Mouse (Mus musculus): ENCODE measurements around the gene Polr2c. TPM values are rescaled to one million over a fixed set of nuclear protein-coding genes. Genes with fewer than 3 reads are reported as not detected.
"Not testable (repeated sequence)": the region's sequence is repeated elsewhere in the genome, so short reads cannot be mapped to it uniquely, and the experiment has no call there.

Gene Polr2c
- polyA plus RNA-seq, 1 experiment from 2014 or later = 160 TPM

DNA sequence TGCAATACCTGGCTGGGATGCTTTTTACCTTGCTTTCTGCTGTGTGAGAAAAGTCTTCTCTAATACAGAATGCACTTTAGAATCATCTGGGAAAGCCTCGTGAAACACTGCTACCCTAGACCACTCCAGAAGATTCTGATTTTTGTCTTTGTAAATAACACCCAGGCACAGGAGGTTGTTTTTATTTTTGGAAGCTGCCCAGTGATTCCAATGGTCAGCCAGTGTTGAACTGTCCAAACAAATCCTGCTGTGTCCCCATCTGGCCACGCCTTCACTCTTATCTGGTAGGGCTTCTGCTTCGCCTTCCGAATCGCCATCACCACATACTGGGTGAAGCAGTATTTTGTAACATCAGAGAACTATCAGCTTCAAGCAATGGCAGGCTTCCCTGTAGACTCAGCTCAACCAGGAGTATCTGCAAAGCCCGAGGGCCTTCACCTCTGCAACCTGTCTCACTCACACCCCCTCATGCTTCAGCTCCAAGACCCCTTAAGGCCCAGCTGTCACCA lies 37.5 kb upstream of the Polr2c start:
- 76% methylated on average over 6 of the region's 6 CpGs for WGBS
- H3K36me3 ChIP-seq (ENCODE audit: control insufficient read depth, insufficient read depth, low read length) = peaks cover 36% of the 10 kb centered on the region

DNA sequence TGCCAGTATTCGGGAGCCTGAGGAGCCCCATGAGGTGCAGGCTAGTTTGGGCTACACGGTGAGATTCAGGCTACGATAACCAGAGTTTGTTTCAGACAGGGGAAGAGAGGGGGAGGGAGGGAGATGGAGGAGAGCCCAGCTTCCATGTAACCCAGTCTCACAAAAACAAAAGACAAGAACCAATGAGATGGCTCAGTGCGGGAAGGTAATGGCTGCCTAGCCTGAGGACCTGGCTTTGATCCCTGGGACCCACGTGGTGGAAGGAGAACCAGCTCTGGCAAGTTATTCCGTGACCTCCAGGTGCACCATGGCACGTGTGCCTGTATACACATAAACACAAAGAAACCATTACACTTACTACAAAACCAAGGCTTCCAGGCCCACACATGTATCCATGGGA lies 36.7 kb upstream of the Polr2c start:
- Histone ChIP-seq H3K27me3 (replicated peaks; ENCODE audit: control insufficient read depth, insufficient read depth, low read length) (no peaks in the 10 kb centered on the region), H3K4me2 (ENCODE audit: low read length) (no peak overlapping the region), H3K4me3 (ENCODE audit: low read depth, low read length) (no peak overlapping the region), H3K4me1 (replicated peaks; ENCODE audit: control insufficient read depth, insufficient read depth, low read length) (no peaks in the 10 kb centered on the region), H3K9me3 (ENCODE audit: control insufficient read depth, low read length) (no peaks in the 10 kb centered on the region), H3K9ac (ENCODE audit: low read length) (no peak overlapping the region), H3K27ac (ENCODE audit: low read depth) (no peak overlapping the region), H3K36me3 (ENCODE audit: control insufficient read depth, insufficient read depth, low read length) (peaks cover 43% of the 10 kb centered on the region)
- 80% methylated on average over 7 of the region's 7 CpGs for WGBS
- no peak for ATAC-seq (replicated peaks; ENCODE audit: low FRiP score, low TSS enrichment, low read depth)
- DNase-seq (ENCODE audit: low spot score) = no peak

More for the DNA sequence above, 37.5 kb upstream of the Polr2c start:
- Histone ChIP-seq H3K4me1 (replicated peaks; ENCODE audit: control insufficient read depth, insufficient read depth, low read length) (no peaks in the 10 kb centered on the region), H3K27ac (ENCODE audit: low read depth) (no peak overlapping the region), H3K9ac (ENCODE audit: low read length) (no peak overlapping the region), H3K9me3 (ENCODE audit: control insufficient read depth, low read length) (no peaks in the 10 kb centered on the region), H3K27me3 (replicated peaks; ENCODE audit: control insufficient read depth, insufficient read depth, low read length) (no peaks in the 10 kb centered on the region), H3K4me3 (ENCODE audit: low read depth, low read length) (no peak overlapping the region), H3K4me2 (ENCODE audit: low read length) (no peak overlapping the region)
- DNase-seq (ENCODE audit: low spot score) = no peak
- ATAC-seq (replicated peaks; ENCODE audit: low FRiP score, low TSS enrichment, low read depth) = no peak

DNA sequence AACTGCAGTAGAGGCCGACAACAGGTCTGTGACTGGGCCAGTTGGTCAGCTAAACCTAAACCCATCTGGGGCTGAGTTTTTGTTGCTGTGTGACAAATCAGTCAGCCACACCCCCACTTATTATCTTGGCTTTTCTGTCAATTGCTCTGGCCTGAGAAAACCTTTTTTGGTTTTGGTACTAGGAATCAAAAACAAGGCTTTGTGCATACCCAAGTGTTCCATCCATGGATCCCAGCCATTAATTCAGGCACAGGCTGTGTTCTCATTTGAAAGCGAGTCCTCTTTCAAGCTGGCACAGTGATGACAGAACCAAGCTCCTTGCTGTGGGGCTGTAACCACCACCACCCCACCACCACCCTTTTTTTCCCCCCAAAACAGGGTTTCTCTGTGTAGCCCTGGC lies 35.9 kb upstream of the Polr2c start:
- no peak overlapping the region for H3K27ac ChIP-seq (ENCODE audit: low read depth)
- no peak for ATAC-seq (replicated peaks; ENCODE audit: low FRiP score, low TSS enrichment, low read depth)
- no peaks in the 10 kb centered on the region for H3K27me3 ChIP-seq (replicated peaks; ENCODE audit: control insufficient read depth, insufficient read depth, low read length)
- no peaks in the 10 kb centered on the region for H3K4me1 ChIP-seq (replicated peaks; ENCODE audit: control insufficient read depth, insufficient read depth, low read length)
- H3K4me2 ChIP-seq (ENCODE audit: low read length) = no peak overlapping the region
- H3K9me3 ChIP-seq (ENCODE audit: control insufficient read depth, low read length) = no peaks in the 10 kb centered on the region
- WGBS = 94% methylated on average over 2 of the region's 2 CpGs
- no peak for DNase-seq (ENCODE audit: low spot score)
- no peak overlapping the region for H3K4me3 ChIP-seq (ENCODE audit: low read depth, low read length)
- no peak overlapping the region for H3K9ac ChIP-seq (ENCODE audit: low read length)
- H3K36me3 ChIP-seq (ENCODE audit: control insufficient read depth, insufficient read depth, low read length) = peaks cover 52% of the 10 kb centered on the region

- ATAC-seq (replicated peaks; ENCODE audit: low FRiP score, low TSS enrichment, low read depth) = peak; percentile 58
- no peak overlapping the region for H3K27ac ChIP-seq (ENCODE audit: low read depth)
- H3K4me1 ChIP-seq (replicated peaks; ENCODE audit: control insufficient read depth, insufficient read depth, low read length) = no peaks in the 10 kb centered on the region
- H3K27me3 ChIP-seq (replicated peaks; ENCODE audit: control insufficient read depth, insufficient read depth, low read length) = no peaks in the 10 kb centered on the region
- 78% methylated on average over 23 of the region's 23 CpGs for WGBS
- no peaks in the 10 kb centered on the region for H3K9me3 ChIP-seq (ENCODE audit: control insufficient read depth, low read length)
- H3K9ac ChIP-seq (ENCODE audit: low read length) = no peak overlapping the region
- H3K36me3 ChIP-seq (ENCODE audit: control insufficient read depth, insufficient read depth, low read length) = peaks cover 64% of the 10 kb centered on the region
- H3K4me3 ChIP-seq (ENCODE audit: low read depth, low read length) = no peak overlapping the region
- peak; percentile 74 for DNase-seq (ENCODE audit: low spot score)
- no peak overlapping the region for H3K4me2 ChIP-seq (ENCODE audit: low read length)
These were observed 34.4 kb upstream of the Polr2c start for GRCm38 (mm10) chr8:94822637-94823560.

- ATAC-seq (replicated peaks; ENCODE audit: low FRiP score, low TSS enrichment, low read depth) (no peak), DNase-seq (ENCODE audit: low spot score) (no peak)
- WGBS = 88% methylated on average over 6 of the region's 6 CpGs
- no peaks in the 10 kb centered on the region for H3K27me3 ChIP-seq (replicated peaks; ENCODE audit: control insufficient read depth, insufficient read depth, low read length)
- no peaks in the 10 kb centered on the region for H3K9me3 ChIP-seq (ENCODE audit: control insufficient read depth, low read length)
- H3K9ac ChIP-seq (ENCODE audit: low read length) = no peak overlapping the region
- no peak overlapping the region for H3K27ac ChIP-seq (ENCODE audit: low read depth)
- H3K4me3 ChIP-seq (ENCODE audit: low read depth, low read length) = no peak overlapping the region
- peaks cover 77% of the 10 kb centered on the region for H3K36me3 ChIP-seq (ENCODE audit: control insufficient read depth, insufficient read depth, low read length)
- no peaks in the 10 kb centered on the region for H3K4me1 ChIP-seq (replicated peaks; ENCODE audit: control insufficient read depth, insufficient read depth, low read length)
- no peak overlapping the region for H3K4me2 ChIP-seq (ENCODE audit: low read length)
These were observed 32.1 kb upstream of the Polr2c start for GRCm38 (mm10) chr8:94825170-94825569.

DNA sequence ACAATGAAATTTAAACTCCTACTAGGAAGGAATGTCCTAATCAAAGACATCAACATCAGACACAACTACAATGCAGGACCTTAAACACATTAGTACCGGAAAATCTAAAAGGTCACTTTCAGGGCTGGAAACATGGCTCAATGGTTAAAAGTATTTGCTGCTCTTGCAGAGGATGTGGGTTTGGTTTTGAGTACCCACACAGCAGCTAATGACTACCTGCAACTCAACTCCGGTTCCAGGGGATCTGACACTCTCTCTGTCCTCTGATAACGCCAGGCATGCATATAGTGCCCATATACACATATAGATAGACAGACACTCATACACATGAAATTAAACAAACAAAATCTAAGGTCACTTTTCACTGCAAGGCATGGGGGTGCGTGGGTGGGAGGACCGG lies 31.0 kb upstream of the Polr2c start:
- peaks cover 77% of the 10 kb centered on the region for H3K36me3 ChIP-seq (ENCODE audit: control insufficient read depth, insufficient read depth, low read length)

GRCm38 (mm10) chr8:94828284-94828683 lies 29.0 kb upstream of the Polr2c start:
- H3K9ac ChIP-seq (ENCODE audit: low read length) = no peak overlapping the region
- no peak overlapping the region for H3K4me3 ChIP-seq (ENCODE audit: low read depth, low read length)
- H3K27me3 ChIP-seq (replicated peaks; ENCODE audit: control insufficient read depth, insufficient read depth, low read length) = no peaks in the 10 kb centered on the region
- H3K4me1 ChIP-seq (replicated peaks; ENCODE audit: control insufficient read depth, insufficient read depth, low read length) = no peaks in the 10 kb centered on the region
- no peak overlapping the region for H3K27ac ChIP-seq (ENCODE audit: low read depth)
- ATAC-seq (replicated peaks; ENCODE audit: low FRiP score, low TSS enrichment, low read depth) (no peak), DNase-seq (ENCODE audit: low spot score) (no peak)
- 91% methylated on average over 6 of the region's 6 CpGs for WGBS
- peaks cover 79% of the 10 kb centered on the region for H3K36me3 ChIP-seq (ENCODE audit: control insufficient read depth, insufficient read depth, low read length)
- H3K9me3 ChIP-seq (ENCODE audit: control insufficient read depth, low read length) = no peaks in the 10 kb centered on the region
- H3K4me2 ChIP-seq (ENCODE audit: low read length) = no peak overlapping the region

More for the DNA sequence above, 31.0 kb upstream of the Polr2c start:
- H3K27me3 ChIP-seq (replicated peaks; ENCODE audit: control insufficient read depth, insufficient read depth, low read length) = no peaks in the 10 kb centered on the region
- no peaks in the 10 kb centered on the region for H3K9me3 ChIP-seq (ENCODE audit: control insufficient read depth, low read length)
- ATAC-seq (replicated peaks; ENCODE audit: low FRiP score, low TSS enrichment, low read depth) (no peak), DNase-seq (ENCODE audit: low spot score) (no peak)
- H3K4me1 ChIP-seq (replicated peaks; ENCODE audit: control insufficient read depth, insufficient read depth, low read length) = no peaks in the 10 kb centered on the region
- no peak overlapping the region for H3K4me2 ChIP-seq (ENCODE audit: low read length)
- WGBS = 94% methylated on average over 5 of the region's 5 CpGs
- no peak overlapping the region for H3K4me3 ChIP-seq (ENCODE audit: low read depth, low read length)
- H3K9ac ChIP-seq (ENCODE audit: low read length) = no peak overlapping the region
- H3K27ac ChIP-seq (ENCODE audit: low read depth) = no peak overlapping the region

GRCm38 (mm10) chr8:94833901-94834405 lies 23.3 kb upstream of the Polr2c start:
- peaks cover 28% of the 10 kb centered on the region for H3K36me3 ChIP-seq (ENCODE audit: control insufficient read depth, insufficient read depth, low read length)
- not testable (repeated sequence) for ATAC-seq (replicated peaks; ENCODE audit: low FRiP score, low TSS enrichment, low read depth); H3K4me2 ChIP-seq (ENCODE audit: low read length); H3K4me3 ChIP-seq (ENCODE audit: low read depth, low read length); H3K27ac ChIP-seq (ENCODE audit: low read depth); H3K9me3 ChIP-seq (ENCODE audit: control insufficient read depth, low read length); H3K9ac ChIP-seq (ENCODE audit: low read length); H3K27me3 ChIP-seq (replicated peaks; ENCODE audit: control insufficient read depth, insufficient read depth, low read length); DNase-seq (ENCODE audit: low spot score)
- peaks cover 11% of the 10 kb centered on the region for H3K4me1 ChIP-seq (replicated peaks; ENCODE audit: control insufficient read depth, insufficient read depth, low read length)
- WGBS = 74% methylated on average over 7 of the region's 7 CpGs
